Mouse (Mus musculus) retina, adult 2 months (tissue): Measurements from ENCODE around the gene 1700034J05Rik.

Source experiments
- DNase-seq: peaks from one replicate; pipeline ENCODE4 v3.0.0-alpha.2; 2012; ENCODE audit warnings: low read depth, low spot score

1700034J05Rik gene

DNA sequence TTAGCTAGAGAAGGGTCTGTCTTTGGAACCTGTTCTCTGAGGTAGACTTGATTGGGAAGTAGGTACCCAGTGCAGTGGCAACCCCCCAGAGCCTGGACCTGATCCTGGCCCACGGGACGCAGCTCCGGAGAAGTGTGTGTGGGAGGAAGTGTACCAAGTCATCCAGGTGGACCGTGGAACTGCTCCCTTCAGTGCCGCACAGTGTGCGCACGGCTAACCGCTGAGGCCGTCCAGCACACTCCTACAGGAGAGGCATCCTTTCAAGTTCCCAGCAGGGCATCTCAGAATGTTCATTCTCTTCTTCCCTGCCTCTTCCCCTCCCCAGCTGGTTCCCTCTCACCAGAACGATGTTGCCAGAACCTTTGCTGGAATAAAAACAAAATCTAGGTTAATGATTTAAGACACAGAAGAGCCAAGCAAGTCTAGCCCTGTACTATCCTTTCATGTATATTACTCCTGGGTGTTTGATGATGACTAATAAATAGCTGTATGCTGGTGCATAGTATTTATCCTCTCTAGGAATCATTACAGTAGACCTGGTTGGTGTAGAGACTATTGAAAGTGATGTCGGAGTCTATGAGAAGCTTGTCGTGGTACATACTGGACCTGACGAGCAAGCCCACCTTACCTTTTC lies 11.0 kb upstream of the 1700034J05Rik start:
- DNase-seq = no peak

DNA sequence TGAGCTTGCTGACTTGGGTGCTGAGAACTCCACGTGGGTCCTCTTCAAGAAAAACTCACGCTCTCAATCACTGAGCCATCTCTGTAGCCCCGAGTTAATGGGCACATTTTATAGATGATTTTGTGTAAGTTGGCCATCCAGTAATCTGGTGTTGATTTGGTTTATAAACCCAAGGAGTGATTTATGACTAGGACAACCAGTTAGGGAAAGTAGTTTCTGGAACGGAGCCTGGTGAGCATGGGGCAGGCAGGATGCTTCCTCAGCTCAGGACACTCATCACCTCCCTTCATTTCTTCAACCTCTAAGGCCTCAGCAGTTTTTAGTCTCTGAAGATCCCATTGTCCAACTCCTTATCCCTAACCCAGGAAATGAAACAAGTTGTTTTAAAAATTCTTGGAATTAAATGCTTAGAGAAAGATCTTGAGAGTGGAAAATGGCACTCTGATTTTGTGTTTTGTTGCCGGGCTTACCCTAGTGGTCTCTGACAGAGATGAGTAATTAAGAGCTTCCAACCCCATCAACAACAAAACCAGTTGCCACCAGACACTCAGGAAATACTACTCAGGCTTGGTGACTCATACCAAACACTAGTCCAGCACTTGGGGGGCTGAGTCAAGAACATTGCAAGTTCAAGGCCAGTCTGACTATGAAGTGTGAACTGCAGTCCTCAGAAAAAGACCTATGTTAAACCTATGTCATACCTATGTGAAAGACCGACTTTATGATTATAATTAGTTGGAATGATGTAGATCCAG lies 9.4 kb upstream of the 1700034J05Rik start:
- no peak for DNase-seq

DNA sequence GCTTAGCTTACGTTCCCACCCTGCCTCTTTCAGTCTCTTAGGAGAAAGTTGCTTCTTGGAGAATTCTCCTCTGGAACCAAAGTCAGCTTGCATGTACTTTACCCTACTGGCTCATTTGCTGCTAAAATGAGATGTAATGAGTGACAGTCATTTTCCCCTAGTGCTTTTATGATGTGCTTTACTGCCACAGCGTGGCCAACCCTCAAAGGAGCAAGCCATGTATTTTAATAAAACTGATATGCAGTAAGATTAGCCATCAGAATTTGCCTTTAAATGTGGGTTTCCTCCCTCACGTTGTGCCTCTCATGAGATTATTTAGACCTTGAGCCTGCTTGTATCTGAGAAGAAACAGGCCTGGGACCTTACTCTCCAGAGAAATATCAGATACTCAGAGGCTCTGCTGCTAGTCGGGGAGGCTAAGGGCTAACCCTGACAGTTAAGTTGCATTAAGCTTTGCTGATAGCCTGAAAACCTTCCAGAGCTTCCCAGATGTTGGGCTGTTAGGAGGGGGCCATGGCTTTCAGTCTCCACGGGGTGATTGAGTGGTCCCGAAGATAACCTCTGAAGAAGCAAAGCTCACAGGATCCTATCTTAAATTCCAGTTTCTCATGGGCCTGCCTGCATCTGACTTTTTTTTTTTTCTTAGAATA lies 7.7 kb upstream of the 1700034J05Rik start:
- DNase-seq = no peak

DNA sequence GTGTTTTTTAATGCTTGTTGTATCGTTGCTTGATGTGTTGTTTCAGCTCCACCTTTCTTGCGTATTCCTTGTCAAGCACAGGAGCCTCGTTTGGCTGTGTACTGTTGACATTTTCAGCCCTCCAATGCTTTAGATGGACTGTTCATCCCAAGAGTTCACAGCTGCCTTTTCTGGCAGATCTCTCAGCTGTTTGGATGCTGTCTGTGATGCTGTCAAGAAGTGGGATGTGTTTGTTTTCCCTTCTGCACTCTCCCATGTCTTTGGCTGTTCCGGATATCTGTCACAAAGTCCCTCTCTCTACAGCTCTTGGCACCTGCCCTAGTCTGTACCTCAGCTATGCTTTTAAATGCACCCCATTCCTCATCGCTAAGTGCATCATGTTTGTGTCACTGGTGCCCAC lies 6.7 kb upstream of the 1700034J05Rik start:
- DNase-seq = no peak

DNA sequence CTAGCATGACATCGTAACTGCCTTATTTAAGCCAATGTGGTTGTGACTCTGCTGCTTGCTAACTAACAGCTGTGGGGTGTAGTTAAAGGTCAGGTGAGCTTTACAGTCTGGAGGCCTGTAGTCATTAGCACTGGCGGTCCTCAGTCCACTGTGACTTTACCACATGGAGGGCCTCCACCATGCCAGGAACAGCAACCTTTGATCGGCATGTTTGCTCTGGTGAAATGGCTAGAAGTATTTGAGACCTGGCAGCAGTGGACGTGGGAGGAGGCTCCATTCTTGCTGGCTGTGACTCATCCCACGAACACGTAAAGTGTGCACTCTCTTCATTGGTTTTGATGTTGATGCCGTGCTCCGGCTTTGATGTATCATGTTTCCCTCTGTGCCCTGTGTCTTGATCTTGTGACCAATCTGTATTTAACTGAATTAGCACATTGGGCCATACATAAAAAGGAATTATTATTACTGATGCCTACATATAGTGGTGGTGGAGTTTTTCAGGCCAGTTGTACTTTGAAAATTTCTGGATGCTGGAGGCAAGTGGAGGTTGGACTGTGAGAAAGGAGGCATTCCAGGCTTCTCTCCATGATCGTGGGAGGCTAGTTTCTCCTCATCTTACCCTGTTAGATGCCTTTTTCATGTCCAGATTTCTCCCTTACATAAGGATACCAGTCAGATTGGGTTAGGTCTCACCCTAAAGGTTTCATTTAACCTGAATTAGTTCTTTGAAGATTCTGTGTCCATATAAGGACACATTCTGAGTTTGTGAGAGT lies 5.9 kb upstream of the 1700034J05Rik start:
- no peak for DNase-seq

DNA sequence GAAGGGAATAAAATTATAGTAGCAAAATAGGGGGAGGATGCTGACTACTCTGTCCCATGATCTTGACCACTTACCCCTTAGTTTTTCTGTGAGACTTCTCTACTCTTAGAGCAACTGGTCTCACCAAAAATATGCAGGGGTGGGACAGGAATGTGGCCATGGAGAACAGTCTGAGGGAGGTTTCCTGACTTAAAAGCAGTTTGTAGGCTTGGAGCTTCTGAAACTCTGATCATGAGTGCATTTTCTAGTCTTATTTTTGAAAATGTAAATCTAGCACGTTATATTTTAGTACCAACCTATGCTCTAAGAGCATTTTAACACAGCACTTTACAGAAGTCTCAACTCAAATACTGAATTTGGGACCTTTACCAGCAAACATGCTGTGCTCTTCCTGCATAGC lies 4.5 kb upstream of the 1700034J05Rik start:
- DNase-seq = no peak

DNA sequence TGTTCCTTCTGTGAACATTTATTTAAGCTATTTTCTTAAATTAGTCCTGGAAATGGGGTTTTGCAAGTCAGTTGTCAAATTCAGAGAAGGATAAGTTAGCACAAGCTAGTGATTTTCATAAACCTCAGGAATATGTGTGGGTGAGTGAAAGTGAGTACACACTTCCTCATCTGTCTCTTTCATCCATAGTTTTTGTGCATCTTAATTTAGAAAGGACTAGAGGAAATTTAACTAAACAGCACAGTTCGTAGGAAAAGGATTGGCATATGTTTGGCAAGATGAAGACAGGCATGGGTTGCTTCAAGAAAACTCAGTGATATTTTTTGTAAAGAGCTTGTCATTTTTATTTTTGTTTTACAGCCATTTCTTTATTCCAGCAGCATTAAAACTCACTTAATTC lies 2.7 kb upstream of the 1700034J05Rik start:
- DNase-seq = no peak

DNA sequence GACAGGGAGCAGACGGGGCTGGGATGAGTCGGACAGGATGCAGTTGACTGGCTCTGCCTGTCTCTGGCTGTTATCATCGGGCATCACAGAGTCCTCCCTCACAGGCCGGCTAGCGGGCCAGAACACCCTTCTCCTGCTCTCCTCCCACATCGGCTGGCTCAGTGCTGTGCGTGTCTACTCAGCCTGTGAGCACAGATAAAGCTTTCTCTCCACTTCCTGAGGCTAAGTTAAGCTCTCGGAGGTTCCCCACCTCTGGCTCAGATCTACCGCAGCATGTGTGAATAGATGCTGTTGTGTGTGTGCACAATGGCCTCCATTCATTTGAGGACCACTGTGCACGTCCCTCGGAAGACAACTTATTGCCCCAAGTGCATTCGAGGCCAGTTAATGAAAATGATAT lies 1.7 kb upstream of the 1700034J05Rik start:
- DNase-seq = no peak

DNA sequence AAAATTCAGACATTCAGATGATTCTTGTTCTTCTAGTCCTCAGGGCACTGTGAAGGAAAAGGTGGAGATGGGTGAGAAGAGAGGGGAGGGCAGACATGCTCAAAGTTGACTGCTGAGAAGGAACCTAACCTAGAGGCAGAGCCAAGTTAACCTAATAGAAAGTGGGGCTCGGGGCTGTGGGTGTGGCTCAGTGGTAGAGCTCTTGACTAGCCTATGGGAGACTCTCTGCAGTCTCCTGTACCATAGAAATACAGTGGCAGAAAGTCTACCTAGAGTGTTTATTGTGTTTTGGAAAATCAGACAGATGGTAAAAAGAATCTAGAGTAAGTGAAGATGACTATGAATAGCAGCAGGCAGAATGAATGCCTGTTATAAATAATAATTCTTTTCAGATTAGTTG lies 1.3 kb upstream of the 1700034J05Rik start:
- no peak for DNase-seq

DNA sequence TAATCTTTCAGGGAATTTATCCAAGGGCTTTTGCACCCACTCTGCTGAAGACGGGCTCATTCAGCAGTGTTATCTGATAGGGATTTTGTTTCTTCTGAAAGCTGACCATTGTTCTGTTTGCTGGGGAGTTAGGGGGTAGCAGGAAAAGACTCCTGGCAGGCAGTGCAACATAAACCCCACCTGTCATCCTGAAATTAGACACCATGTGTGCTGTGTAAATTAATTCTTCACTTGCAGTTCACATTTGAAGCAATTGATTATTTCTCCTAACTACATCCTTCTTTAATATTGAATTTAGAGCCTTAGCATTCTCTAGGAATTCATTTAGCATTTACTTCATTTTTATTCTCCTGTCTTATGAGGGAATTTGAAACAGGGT lies 3.8 kb downstream of the 1700034J05Rik start:
- no peak for DNase-seq

DNA sequence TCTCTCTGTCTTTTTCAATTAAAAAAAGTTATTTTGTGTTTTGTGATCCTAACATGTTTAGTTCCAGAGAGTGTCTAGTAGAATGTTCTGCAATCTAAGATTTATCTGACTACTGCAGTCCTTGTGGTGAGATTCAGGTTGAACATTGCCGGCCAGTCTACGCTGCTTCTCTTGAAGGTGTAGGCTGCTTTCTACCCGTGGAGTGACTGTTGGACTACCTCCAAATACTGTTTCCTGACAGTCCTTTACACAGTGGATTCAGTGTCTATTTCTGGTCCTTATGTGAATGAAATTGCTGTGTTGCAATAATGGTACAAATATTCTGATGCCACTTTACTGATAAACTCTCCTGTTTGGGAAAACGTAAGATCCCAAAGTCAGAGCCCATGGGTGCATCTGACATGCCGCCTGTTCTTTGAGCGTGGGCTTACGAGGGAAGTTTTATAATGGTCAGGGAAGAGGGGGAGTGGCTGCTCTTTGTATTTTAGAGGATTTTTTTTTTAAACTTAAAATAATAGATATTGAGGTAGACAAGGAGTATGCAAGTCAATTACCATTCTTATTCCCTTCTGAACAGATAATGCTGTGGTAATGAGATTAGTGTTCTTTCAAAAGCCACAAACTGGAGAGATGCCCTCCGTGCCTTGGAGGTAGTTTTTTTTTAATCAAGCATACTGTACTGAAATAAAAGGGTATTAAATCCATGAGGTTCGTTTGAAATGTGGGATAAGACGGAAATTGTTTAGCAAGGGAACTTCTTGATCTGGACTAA lies 4.4 kb downstream of the 1700034J05Rik start:
- DNase-seq = no peak

DNA sequence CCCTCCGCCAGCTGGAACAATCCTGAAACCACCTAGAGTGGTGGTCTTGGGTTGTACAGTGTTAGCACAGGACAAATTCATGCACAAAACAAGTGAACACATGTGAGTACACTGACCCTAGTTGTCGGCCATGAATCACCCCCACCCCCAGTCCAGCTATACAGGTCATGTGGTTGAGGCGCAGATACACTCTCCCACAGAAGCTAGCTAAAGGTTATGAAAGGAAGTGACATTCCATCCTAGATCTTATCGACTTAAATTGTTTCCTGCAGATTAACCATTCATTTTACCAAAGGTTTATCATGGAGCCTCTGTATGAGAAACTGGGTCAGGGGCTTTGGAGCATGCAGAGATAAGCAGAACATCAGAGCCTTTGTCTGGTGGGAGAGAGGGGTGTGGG lies 7.0 kb downstream of the 1700034J05Rik start:
- no peak for DNase-seq

DNA sequence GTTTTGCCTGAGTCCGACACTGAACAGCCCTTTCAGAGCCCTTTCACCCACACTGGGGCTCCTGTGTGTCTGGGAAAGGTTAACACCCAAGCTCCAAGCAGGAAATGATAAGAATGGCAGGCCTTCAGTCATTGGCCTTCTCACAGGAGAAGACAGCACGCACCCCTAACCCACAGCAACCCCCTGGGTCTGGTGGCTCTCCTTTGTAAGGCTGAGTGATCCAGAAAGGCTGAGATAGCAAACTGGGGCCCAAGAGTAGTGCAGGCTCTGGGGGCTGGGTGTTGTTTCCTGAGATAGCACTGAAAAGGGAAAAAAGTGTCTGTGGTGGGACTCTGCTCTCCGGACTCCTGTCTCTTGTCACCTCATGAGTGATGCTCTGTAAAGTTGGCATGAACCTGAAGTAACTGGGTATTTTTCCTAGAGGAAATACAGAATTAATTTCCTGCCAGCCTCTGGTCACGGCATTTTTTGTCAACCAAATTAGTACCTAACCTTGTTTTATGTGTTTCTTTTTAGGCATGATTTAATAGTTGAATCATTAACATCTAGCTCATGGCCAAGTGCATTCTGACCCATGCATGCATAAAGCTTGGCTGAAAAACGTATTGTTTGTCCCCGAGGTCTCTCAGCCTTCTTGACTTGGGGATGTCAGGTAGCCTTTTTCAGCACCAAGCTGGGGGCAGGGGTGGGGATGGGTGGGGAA lies 7.7 kb downstream of the 1700034J05Rik start:
- no peak for DNase-seq

DNA sequence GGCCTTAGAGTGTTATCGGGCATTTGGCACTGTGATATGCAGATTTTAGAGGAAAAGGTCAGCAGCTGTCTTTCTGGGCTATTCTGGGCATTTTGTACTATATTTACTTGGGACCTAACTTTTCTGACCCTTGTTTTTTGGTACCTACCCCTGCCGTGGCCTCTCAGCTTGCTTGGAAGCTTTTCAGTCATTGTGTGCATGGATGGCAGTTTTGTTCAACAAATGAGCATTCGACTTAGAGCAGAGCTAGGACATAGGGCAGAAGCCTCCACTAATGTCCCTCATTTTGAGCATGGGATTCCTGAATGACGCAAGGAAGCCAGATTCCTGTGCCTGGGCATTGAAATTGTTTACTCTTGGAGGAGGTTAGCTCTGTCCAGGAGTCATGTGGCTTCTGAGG lies 9.4 kb downstream of the 1700034J05Rik start:
- DNase-seq = no peak

DNA sequence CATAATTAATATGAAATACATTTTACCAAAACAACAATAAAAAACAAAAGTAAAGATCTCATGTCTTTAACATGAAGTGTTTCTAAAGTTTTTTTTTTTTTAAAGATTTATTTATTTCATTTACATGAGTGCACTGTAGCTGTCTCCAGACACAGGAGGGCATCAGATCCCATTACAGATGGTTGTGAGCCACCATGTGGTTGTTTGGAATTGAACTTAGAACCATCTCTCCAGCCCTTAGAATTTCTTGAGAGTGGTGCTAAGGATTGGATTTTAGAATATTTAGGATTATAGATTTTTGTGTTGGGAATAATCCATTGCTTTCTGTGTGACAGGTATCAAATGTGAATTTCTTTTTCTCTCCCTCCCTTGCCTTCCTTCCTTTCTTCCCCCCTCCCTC lies 10.2 kb downstream of the 1700034J05Rik start:
- no peak for DNase-seq

DNA sequence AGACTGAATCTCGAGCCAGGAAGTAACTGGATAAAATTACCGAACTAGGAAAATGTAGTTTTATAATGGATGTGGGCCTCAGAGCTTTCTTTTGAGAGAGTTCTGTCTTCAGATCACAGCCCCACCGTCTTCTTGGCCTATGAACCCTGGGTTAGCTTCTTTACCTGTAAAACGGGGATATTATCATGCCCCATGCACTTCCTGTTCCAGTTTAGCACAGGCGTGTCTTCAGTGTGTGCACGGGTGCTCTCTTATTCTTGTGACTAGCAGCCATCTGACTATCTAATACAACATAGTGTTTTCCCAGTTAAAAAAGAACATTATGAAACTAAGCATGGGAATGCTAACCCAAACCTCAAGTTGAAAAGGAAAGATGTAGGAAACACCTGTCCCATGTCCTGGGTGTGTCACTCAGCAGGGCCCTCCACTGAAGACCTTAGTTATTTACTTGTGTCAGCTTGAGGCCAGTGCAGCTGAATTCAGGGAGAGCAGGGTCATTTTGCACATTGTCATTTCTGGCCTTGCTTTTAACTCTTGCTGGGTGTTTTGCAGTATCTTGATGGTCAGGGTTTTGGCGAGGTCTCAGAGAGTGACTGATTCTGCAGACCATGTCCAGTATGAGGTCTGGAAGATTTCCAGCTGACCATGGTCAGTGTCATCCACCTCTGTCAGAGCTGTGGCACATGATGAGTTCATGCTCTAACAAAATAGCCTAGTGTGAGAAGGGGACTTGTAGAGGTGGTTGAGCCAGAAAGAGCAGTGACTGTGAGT lies 12.5 kb downstream of the 1700034J05Rik start:
- no peak for DNase-seq

DNA sequence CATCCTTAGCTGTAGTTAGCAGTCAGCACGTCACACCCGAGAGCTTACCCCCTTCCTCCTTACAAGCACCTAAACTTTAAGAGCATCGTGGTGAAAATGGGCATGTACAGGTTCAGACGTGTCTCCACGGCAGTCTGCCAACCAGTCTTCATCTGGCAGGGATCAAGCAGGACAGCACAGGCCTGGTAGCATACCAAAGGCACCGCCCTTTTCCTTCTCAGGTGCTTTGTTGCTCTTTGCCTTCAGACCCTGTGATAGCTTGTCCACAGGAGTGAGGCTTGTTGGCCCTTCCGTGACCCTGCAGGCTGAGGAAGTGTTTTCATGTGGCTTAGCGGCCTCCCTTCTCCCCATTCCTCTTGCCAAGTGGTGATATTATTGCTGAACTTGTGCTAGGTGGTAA lies 15.2 kb downstream of the 1700034J05Rik start:
- DNase-seq = no peak

DNA sequence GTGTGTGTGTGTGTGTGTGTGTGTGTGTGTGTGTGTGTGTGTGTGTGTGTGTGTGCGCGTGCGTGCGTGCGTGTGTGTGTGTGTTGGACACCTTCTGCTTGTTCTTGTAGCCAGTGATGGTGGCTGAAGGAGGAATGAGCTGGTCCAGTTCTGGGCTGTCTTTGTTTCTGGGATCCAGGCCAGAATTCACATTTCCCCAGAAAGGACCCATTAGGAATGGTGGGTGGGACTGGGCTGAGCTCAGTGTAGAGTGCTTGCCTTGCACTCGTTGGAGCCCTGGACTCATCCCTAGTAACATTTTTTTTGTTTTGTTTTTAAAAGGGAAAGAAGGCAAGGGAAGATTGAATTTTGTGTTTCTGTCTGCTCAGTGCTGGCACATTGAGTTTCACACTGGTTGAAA lies 18.3 kb downstream of the 1700034J05Rik start:
- DNase-seq = no peak

DNA sequence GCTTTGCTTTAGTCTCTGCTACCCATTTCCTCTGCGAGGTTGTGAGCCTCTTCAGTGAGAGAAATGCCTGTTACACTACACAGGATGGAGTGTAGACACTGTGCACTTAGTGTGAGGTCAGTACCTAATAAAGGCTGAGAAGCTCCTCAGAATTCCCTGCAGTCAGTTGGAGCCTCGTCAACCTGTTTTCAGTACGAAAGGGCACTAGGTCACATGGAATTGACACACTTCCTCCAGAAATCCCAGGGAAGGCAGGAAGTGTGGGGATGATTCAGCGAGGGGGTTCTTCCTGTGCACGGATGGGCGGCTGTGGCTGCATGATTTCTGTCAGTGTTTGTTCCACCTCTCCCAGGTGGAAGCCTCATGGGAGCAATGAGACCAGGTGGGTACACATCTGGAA lies 21.1 kb downstream of the 1700034J05Rik start:
- no peak for DNase-seq

DNA sequence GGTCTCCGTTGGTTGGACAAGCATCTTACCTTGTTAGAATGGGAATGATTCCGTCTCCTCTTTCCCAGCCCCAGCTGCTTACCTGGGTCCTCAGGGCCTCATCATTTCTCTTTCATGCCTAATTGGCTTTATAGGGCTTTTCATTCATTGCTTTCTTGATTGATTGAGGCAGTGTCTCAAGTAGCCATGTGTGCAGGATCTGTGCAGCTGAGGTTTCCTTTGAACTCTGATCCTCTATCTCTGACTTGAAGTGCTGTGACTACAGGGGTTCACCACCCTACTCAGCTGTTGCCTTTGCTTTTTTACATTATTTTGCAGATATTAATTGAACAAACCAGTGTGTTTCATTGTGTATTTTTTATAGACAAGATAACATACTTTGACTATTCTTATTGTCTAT lies 25.2 kb downstream of the 1700034J05Rik start:
- DNase-seq = no peak
